Mouse (Mus musculus): ENCODE data around the gene Rnf4. TPM values are rescaled to one million over a fixed set of nuclear protein-coding genes. Genes with fewer than 3 reads are reported as not detected.

Gene Rnf4
- polyA plus RNA-seq, 1 experiment, result 80.0 TPM

- H3K27ac ChIP-seq (ENCODE audit: insufficient read depth, low read length), result no peak overlapping the region
Measured at GRCm38 (mm10) chr5:34325286-34325685, 10.8 kb upstream of the Rnf4 start.

DNA sequence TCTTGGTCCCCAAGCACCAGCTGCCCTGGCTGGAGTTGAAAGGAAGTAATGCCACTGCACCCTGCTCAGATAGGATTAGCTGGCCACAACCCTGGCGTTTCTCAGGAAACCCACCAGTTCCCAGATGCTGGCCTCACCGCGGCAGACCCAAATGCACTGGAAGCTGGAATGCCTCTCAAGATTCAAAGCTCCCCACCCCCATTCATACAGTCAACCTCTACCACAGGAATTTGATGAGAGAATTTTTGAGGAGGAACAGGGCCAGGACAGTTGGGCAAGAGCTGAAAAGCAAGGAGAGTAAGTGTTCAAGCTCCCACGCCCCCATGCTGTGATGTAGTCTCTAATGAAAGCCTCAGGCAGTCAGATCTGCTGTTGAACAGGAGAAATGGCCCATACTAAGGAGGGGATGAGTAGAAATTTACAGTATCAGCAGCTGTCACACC lies 9.8 kb upstream of the Rnf4 start:
- DNase-seq, result no peak
- TF ChIP-seq CTCF (IDR thresholded peaks at IDR 0.05; ENCODE audit: borderline replicate concordance, insufficient read depth, low read depth, low read length), result no peak
- Histone ChIP-seq H3K4me1 (ENCODE audit: control insufficient read depth, insufficient read depth, low read length) (no peaks in the 10 kb centered on the region), H3K4me3 (replicated peaks; ENCODE audit: insufficient read depth, low read depth, low read length) (no peak overlapping the region), H3K27me3 (ENCODE audit: control insufficient read depth, insufficient read depth, low read length) (no peaks in the 10 kb centered on the region), H3K27ac (ENCODE audit: insufficient read depth, low read length) (no peak overlapping the region)
- 55% methylated on average over 4 of the region's 4 CpGs for WGBS

More at GRCm38 (mm10) chr5:34325286-34325685, 10.8 kb upstream of the Rnf4 start:
- Histone ChIP-seq H3K4me1 (ENCODE audit: control insufficient read depth, insufficient read depth, low read length) (no peaks in the 10 kb centered on the region), H3K27me3 (ENCODE audit: control insufficient read depth, insufficient read depth, low read length) (no peaks in the 10 kb centered on the region), H3K4me3 (replicated peaks; ENCODE audit: insufficient read depth, low read depth, low read length) (no peak overlapping the region)
- TF ChIP-seq CTCF (IDR thresholded peaks at IDR 0.05; ENCODE audit: borderline replicate concordance, insufficient read depth, low read depth, low read length) (no peak), POLR2A (IDR thresholded peaks at IDR 0.05; ENCODE audit: borderline replicate concordance, insufficient read depth, low read length) (no peak)
- no peak for DNase-seq

GRCm38 (mm10) chr5:34326875-34327576 lies 9.1 kb upstream of the Rnf4 start:
- TF ChIP-seq POLR2A (IDR thresholded peaks at IDR 0.05; ENCODE audit: borderline replicate concordance, insufficient read depth, low read length) (0 out of 2 replicates have a peak, but pooled peaks have one; percentile 12), CTCF (IDR thresholded peaks at IDR 0.05; ENCODE audit: borderline replicate concordance, insufficient read depth, low read depth, low read length) (no peak)
- H3K4me3 ChIP-seq (replicated peaks; ENCODE audit: insufficient read depth, low read depth, low read length), result peak overlapping the region; percentile 45
- peak; percentile 50 to 55 for DNase-seq
- H3K27me3 ChIP-seq (ENCODE audit: control insufficient read depth, insufficient read depth, low read length), result no peaks in the 10 kb centered on the region
- no peaks in the 10 kb centered on the region for H3K4me1 ChIP-seq (ENCODE audit: control insufficient read depth, insufficient read depth, low read length)
- no peak overlapping the region for H3K27ac ChIP-seq (ENCODE audit: insufficient read depth, low read length)
- WGBS, result 13% methylated on average over 31 of the region's 31 CpGs

DNA sequence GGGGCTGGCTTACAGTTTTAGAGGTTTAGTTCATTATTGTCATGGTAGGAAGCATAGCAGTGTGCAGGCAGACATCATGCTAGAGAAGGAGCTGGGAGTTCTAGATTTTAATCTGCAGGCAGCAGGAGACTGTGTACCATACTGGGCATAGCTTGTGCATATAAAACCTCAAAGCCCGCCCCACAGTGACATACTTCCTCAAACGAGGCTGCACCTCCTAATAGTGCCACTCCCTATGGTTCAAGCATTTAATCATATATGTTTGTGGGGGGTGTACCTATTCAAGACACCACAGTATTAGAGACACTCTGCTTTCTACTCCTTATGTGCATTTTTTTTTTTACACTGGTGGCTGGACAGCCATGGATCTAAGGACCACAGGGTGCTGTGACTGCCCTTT lies 6.0 kb upstream of the Rnf4 start:
- Histone ChIP-seq H3K27ac (ENCODE audit: insufficient read depth, low read length) (no peak overlapping the region), H3K4me3 (replicated peaks; ENCODE audit: insufficient read depth, low read depth, low read length) (no peak overlapping the region), H3K27me3 (ENCODE audit: control insufficient read depth, insufficient read depth, low read length) (no peaks in the 10 kb centered on the region), H3K4me1 (ENCODE audit: control insufficient read depth, insufficient read depth, low read length) (no peaks in the 10 kb centered on the region)
- WGBS, result 75% methylated on average over 2 of the region's 2 CpGs
- TF ChIP-seq POLR2A (IDR thresholded peaks at IDR 0.05; ENCODE audit: borderline replicate concordance, insufficient read depth, low read length) (no peak), CTCF (IDR thresholded peaks at IDR 0.05; ENCODE audit: borderline replicate concordance, insufficient read depth, low read depth, low read length) (no peak)
- DNase-seq, result no peak

- no peaks in the 10 kb centered on the region for H3K27me3 ChIP-seq (ENCODE audit: control insufficient read depth, insufficient read depth, low read length)
- no peaks in the 10 kb centered on the region for H3K4me1 ChIP-seq (ENCODE audit: control insufficient read depth, insufficient read depth, low read length)
- no peak overlapping the region for H3K4me3 ChIP-seq (replicated peaks; ENCODE audit: insufficient read depth, low read depth, low read length)
- no peak for DNase-seq
- 76% methylated on average over 1 of the region's 1 CpGs for WGBS
- H3K27ac ChIP-seq (ENCODE audit: insufficient read depth, low read length), result no peak overlapping the region
- TF ChIP-seq POLR2A (IDR thresholded peaks at IDR 0.05; ENCODE audit: borderline replicate concordance, insufficient read depth, low read length), result no peak
- TF ChIP-seq CTCF (IDR thresholded peaks at IDR 0.05; ENCODE audit: borderline replicate concordance, insufficient read depth, low read depth, low read length), result no peak
Measured at GRCm38 (mm10) chr5:34334081-34334480, 2.0 kb upstream of the Rnf4 start.

- WGBS, result under 1% methylated on average over 21 of the region's 21 CpGs
- Histone ChIP-seq H3K27me3 (ENCODE audit: control insufficient read depth, insufficient read depth, low read length) (no peaks in the 10 kb centered on the region), H3K4me1 (ENCODE audit: control insufficient read depth, insufficient read depth, low read length) (no peaks in the 10 kb centered on the region), H3K4me3 (replicated peaks; ENCODE audit: insufficient read depth, low read depth, low read length) (peak overlapping the region; percentile 88), H3K27ac (ENCODE audit: insufficient read depth, low read length) (peak overlapping the region; percentile 81)
- DNase-seq, result no peak
- no peak for TF ChIP-seq POLR2A (IDR thresholded peaks at IDR 0.05; ENCODE audit: borderline replicate concordance, insufficient read depth, low read length)
- TF ChIP-seq CTCF (IDR thresholded peaks at IDR 0.05; ENCODE audit: borderline replicate concordance, insufficient read depth, low read depth, low read length), result no peak
Measured at GRCm38 (mm10) chr5:34335539-34336096, 471 bp upstream of the Rnf4 start.

DNA sequence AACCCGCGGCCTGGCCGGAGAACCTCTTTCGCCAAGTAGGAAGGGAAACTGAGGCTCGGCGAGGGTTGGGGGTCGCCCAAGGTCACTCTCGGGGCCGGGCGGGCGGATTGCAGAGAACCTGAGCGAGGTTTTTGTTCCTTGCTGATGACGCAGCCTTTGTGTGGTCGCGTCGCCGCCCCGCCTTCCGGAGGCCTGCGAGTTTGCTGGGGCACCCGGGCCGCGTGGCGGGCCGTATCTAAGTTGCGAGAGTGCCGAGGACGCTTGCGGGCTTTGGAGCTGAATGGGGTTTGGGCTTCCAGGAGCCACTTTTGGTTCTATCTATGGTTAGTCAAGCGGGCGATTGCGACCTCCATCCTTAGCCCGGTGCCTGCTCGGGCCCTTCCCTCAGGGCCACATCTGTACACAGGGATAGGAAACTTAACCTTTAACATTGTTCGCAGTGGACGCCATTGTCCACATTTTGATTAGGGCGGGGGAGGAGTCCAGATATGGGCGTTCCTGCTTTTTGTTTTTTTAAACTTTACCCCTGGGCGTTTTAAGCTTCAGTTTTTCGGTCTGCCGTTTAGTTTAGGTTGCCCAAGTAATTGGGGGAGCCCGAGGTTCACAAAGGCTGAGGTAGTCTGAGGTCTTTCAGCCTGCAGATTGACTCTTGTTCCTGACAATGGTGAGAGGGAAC lies 824 bp downstream of the Rnf4 start:
- Histone ChIP-seq H3K4me3 (replicated peaks; ENCODE audit: insufficient read depth, low read depth, low read length) (peak overlapping the region; percentile 77), H3K4me1 (ENCODE audit: control insufficient read depth, insufficient read depth, low read length) (no peaks in the 10 kb centered on the region), H3K27ac (ENCODE audit: insufficient read depth, low read length) (peak overlapping the region; percentile 2; the same call in 1 of the 2 replicates), H3K27me3 (ENCODE audit: control insufficient read depth, insufficient read depth, low read length) (no peaks in the 10 kb centered on the region)
- TF ChIP-seq POLR2A (IDR thresholded peaks at IDR 0.05; ENCODE audit: borderline replicate concordance, insufficient read depth, low read length), result no peak
- TF ChIP-seq CTCF (IDR thresholded peaks at IDR 0.05; ENCODE audit: borderline replicate concordance, insufficient read depth, low read depth, low read length), result no peak
- under 1% methylated on average over 42 of the region's 42 CpGs for WGBS
- DNase-seq, result no peak

GRCm38 (mm10) chr5:34340246-34340645 lies 4.2 kb downstream of the Rnf4 start:
- TF ChIP-seq CTCF (IDR thresholded peaks at IDR 0.05; ENCODE audit: borderline replicate concordance, insufficient read depth, low read depth, low read length) (no peak), POLR2A (IDR thresholded peaks at IDR 0.05; ENCODE audit: borderline replicate concordance, insufficient read depth, low read length) (no peak)
- Histone ChIP-seq H3K4me1 (ENCODE audit: control insufficient read depth, insufficient read depth, low read length) (no peaks in the 10 kb centered on the region), H3K4me3 (replicated peaks; ENCODE audit: insufficient read depth, low read depth, low read length) (no peak overlapping the region), H3K27me3 (ENCODE audit: control insufficient read depth, insufficient read depth, low read length) (no peaks in the 10 kb centered on the region), H3K27ac (ENCODE audit: insufficient read depth, low read length) (no peak overlapping the region)
- DNase-seq, result no peak
- WGBS, result 93% methylated on average over 6 of the region's 6 CpGs
